Mouse (Mus musculus): Measurements from ENCODE around the gene Raet1e.
"Not testable (repeated sequence)": the region's sequence is repeated elsewhere in the genome, so short reads cannot be mapped to it uniquely, and the experiment has no call there.

GRCm38 (mm10) chr10:22278468-22278867 lies 120.1 kb downstream of the Raet1e start:
- TF ChIP-seq EP300, CTCF (IDR thresholded peaks at IDR 0.05; ENCODE audit: low read depth): not testable (repeated sequence)
